Mouse (Mus musculus): Measurements from ENCODE around the gene Ctnnd1. TPM values are rescaled to one million over a fixed set of nuclear protein-coding genes. Genes with fewer than 3 reads are reported as not detected.

Ctnnd1 gene
- 39.3 and 40.6 TPM in 2 replicates for polyA plus RNA-seq (2014; fragmentation: Nextera tagmentation; extraction: Ambion mirVana)

DNA sequence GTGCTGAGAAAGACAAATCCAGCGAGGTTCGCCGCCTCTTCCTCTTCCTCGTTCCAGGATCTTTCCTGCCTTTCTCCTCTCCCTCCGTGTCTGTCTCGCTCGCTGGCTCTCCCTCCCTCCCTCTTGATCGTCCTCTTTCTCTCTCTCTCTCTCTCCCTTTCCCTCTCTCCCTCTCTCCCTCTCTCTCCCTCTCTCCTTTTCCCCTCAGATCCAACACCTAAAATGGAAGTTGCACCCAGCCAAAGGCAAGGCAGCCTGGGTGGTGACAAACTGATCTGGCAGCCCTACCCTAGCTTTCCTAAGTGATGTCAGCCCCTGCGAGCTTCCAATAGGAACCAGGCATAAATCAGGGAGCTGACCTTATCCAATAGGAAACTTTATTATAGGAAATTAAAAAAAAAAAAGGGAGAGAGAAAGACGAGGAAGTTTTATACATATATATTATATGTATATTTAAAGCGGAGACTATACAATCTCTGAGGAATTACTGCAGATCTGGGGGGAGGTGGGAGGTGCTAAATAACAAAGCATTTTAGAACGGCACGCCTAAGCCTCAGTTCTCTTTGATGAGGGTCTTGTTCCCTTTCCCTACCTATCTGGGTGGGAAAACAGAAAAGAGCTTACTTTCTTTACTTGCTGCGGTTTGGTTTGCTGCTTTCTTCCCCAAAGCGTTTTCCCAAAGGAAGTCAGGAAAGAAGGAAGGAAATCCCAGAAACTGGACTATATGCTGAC lies at the start of gene Ctnnd1:
TSS of gene Ctnnd1 (minus strand) at position 302 of the 732 bp plus-strand sequence.
- Histone ChIP-seq H3K9ac (replicated peaks; ENCODE audit: low read length) (peak within 1 kb of the TSS; percentile 87), H3K4me1 (ENCODE audit: control insufficient read depth, insufficient read depth, low read length) (no peaks in the 10 kb centered on the region), H3K36me3 (replicated peaks; ENCODE audit: control insufficient read depth, insufficient read depth, low read depth, low read length) (no peaks in the 10 kb centered on the region), H3K27ac (replicated peaks; ENCODE audit: low read depth, low read length) (peak within 1 kb of the TSS; percentile 90), H3K4me2 (ENCODE audit: low read depth, low read length) (peak within 1 kb of the TSS; percentile 50), H3K27me3 (ENCODE audit: control insufficient read depth, insufficient read depth, low read length) (no peaks in the 10 kb centered on the region), H3K9me3 (replicated peaks; ENCODE audit: control insufficient read depth, low read length) (no peaks in the 10 kb centered on the region), H3K4me3 (ENCODE audit: low read depth, low read length) (peak within 1 kb of the TSS; percentile 72)
- DNase-seq (ENCODE audit: low spot score) (peak; percentile 92), ATAC-seq (replicated peaks; ENCODE audit: insufficient number of reproducible peaks, low FRiP score, low TSS enrichment, low read depth) (peak; percentile 96)
- under 1% methylated on average over 15 of the region's 15 CpGs for WGBS

GRCm38 (mm10) chr2:84695007-84695695 lies 44.6 kb upstream of the Ctnnd1 start:
- 90% methylated on average over 5 of the region's 5 CpGs for WGBS
- no peak for DNase-seq (ENCODE audit: low spot score)
- Histone ChIP-seq H3K4me3 (ENCODE audit: low read depth, low read length) (no peak overlapping the region), H3K27me3 (ENCODE audit: control insufficient read depth, insufficient read depth, low read length) (no peaks in the 10 kb centered on the region), H3K4me1 (ENCODE audit: control insufficient read depth, insufficient read depth, low read length) (no peaks in the 10 kb centered on the region), H3K9me3 (replicated peaks; ENCODE audit: control insufficient read depth, low read length) (no peaks in the 10 kb centered on the region), H3K4me2 (ENCODE audit: low read depth, low read length) (no peak overlapping the region), H3K27ac (replicated peaks; ENCODE audit: low read depth, low read length) (no peak overlapping the region), H3K9ac (replicated peaks; ENCODE audit: low read length) (no peak overlapping the region), H3K36me3 (replicated peaks; ENCODE audit: control insufficient read depth, insufficient read depth, low read depth, low read length) (peaks cover 8% of the 10 kb centered on the region)
- no peak for ATAC-seq (replicated peaks; ENCODE audit: insufficient number of reproducible peaks, low FRiP score, low TSS enrichment, low read depth)

DNA sequence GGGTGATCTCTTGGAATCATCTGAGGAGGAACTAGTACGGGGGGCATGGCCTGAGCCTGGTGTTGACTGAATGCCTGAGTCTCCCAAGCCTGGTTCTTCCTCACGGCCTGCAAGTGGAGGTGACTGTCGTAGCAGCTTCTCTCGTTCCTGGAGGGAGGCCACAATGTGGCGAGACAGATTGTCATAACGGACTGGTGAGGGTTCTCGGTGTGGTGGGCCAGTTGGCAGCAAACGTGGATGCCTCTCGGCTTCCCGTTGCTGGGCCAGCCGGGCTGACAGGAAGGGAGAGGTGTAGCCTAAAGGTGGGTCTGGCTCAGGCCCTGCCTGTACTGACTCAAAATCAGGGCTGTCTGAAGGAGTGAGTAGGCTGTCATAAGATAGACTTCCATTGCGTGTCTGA lies 39.5 kb upstream of the Ctnnd1 start:
- Histone ChIP-seq H3K4me1 (ENCODE audit: control insufficient read depth, insufficient read depth, low read length) (no peaks in the 10 kb centered on the region), H3K9ac (replicated peaks; ENCODE audit: low read length) (no peak overlapping the region), H3K9me3 (replicated peaks; ENCODE audit: control insufficient read depth, low read length) (no peaks in the 10 kb centered on the region), H3K4me2 (ENCODE audit: low read depth, low read length) (no peak overlapping the region), H3K27me3 (ENCODE audit: control insufficient read depth, insufficient read depth, low read length) (no peaks in the 10 kb centered on the region), H3K4me3 (ENCODE audit: low read depth, low read length) (no peak overlapping the region), H3K36me3 (replicated peaks; ENCODE audit: control insufficient read depth, insufficient read depth, low read depth, low read length) (peaks cover 17% of the 10 kb centered on the region), H3K27ac (replicated peaks; ENCODE audit: low read depth, low read length) (no peak overlapping the region)
- ATAC-seq (replicated peaks; ENCODE audit: insufficient number of reproducible peaks, low FRiP score, low TSS enrichment, low read depth), result no peak
- DNase-seq (ENCODE audit: low spot score), result no peak
- 92% methylated on average over 12 of the region's 12 CpGs for WGBS

GRCm38 (mm10) chr2:84688080-84688844 lies 37.7 kb upstream of the Ctnnd1 start:
- Histone ChIP-seq H3K27me3 (ENCODE audit: control insufficient read depth, insufficient read depth, low read length) (no peaks in the 10 kb centered on the region), H3K9ac (replicated peaks; ENCODE audit: low read length) (no peak overlapping the region), H3K27ac (replicated peaks; ENCODE audit: low read depth, low read length) (no peak overlapping the region), H3K9me3 (replicated peaks; ENCODE audit: control insufficient read depth, low read length) (no peaks in the 10 kb centered on the region), H3K4me3 (ENCODE audit: low read depth, low read length) (no peak overlapping the region), H3K4me1 (ENCODE audit: control insufficient read depth, insufficient read depth, low read length) (no peaks in the 10 kb centered on the region), H3K36me3 (replicated peaks; ENCODE audit: control insufficient read depth, insufficient read depth, low read depth, low read length) (peaks cover 16% of the 10 kb centered on the region), H3K4me2 (ENCODE audit: low read depth, low read length) (no peak overlapping the region)
- 79% methylated on average over 2 of the region's 2 CpGs for WGBS
- DNase-seq (ENCODE audit: low spot score) (no peak), ATAC-seq (replicated peaks; ENCODE audit: insufficient number of reproducible peaks, low FRiP score, low TSS enrichment, low read depth) (no peak)

- Histone ChIP-seq H3K4me2 (ENCODE audit: low read depth, low read length) (no peak overlapping the region), H3K27ac (replicated peaks; ENCODE audit: low read depth, low read length) (no peak overlapping the region), H3K4me3 (ENCODE audit: low read depth, low read length) (no peak overlapping the region), H3K9me3 (replicated peaks; ENCODE audit: control insufficient read depth, low read length) (no peaks in the 10 kb centered on the region), H3K27me3 (ENCODE audit: control insufficient read depth, insufficient read depth, low read length) (no peaks in the 10 kb centered on the region), H3K9ac (replicated peaks; ENCODE audit: low read length) (no peak overlapping the region), H3K36me3 (replicated peaks; ENCODE audit: control insufficient read depth, insufficient read depth, low read depth, low read length) (peaks cover 2% of the 10 kb centered on the region), H3K4me1 (ENCODE audit: control insufficient read depth, insufficient read depth, low read length) (no peaks in the 10 kb centered on the region)
- ATAC-seq (replicated peaks; ENCODE audit: insufficient number of reproducible peaks, low FRiP score, low TSS enrichment, low read depth) (no peak), DNase-seq (ENCODE audit: low spot score) (no peak)
- 83% methylated on average over 6 of the region's 6 CpGs for WGBS
These were observed 32.1 kb upstream of the Ctnnd1 start for GRCm38 (mm10) chr2:84682605-84683183.

GRCm38 (mm10) chr2:84679016-84679415 lies 28.5 kb upstream of the Ctnnd1 start, which contains the start of gene Tmx2:
Gene Tmx2, minus strand, starts transcription at chr2:84679140.
- Histone ChIP-seq H3K9ac (replicated peaks; ENCODE audit: low read length) (peak within 1 kb of the TSS; percentile 79), H3K27me3 (ENCODE audit: control insufficient read depth, insufficient read depth, low read length) (no peaks in the 10 kb centered on the region), H3K4me1 (ENCODE audit: control insufficient read depth, insufficient read depth, low read length) (no peaks in the 10 kb centered on the region), H3K4me2 (ENCODE audit: low read depth, low read length) (peak within 1 kb of the TSS; percentile 47), H3K27ac (replicated peaks; ENCODE audit: low read depth, low read length) (0 out of 2 replicates have a peak within 1 kb of the TSS, but pooled peaks have one; percentile 30), H3K36me3 (replicated peaks; ENCODE audit: control insufficient read depth, insufficient read depth, low read depth, low read length) (peaks cover 2% of the 10 kb centered on the region), H3K9me3 (replicated peaks; ENCODE audit: control insufficient read depth, low read length) (no peaks in the 10 kb centered on the region), H3K4me3 (ENCODE audit: low read depth, low read length) (peak within 1 kb of the TSS; percentile 82)
- ATAC-seq (replicated peaks; ENCODE audit: insufficient number of reproducible peaks, low FRiP score, low TSS enrichment, low read depth) (no peak), DNase-seq (ENCODE audit: low spot score) (no peak)
- 19% methylated on average over 8 of the region's 8 CpGs for whole genome bisulfite sequencing

- peak; percentile 100 for DNase-seq (ENCODE audit: low spot score)
- Histone ChIP-seq H3K27ac (replicated peaks; ENCODE audit: low read depth, low read length) (0 out of 2 replicates have a peak within 1 kb of the TSS, but pooled peaks have one; percentile 30), H3K4me1 (ENCODE audit: control insufficient read depth, insufficient read depth, low read length) (no peaks in the 10 kb centered on the region), H3K4me2 (ENCODE audit: low read depth, low read length) (peak within 1 kb of the TSS; percentile 68), H3K36me3 (replicated peaks; ENCODE audit: control insufficient read depth, insufficient read depth, low read depth, low read length) (peaks cover 2% of the 10 kb centered on the region), H3K9ac (replicated peaks; ENCODE audit: low read length) (peak within 1 kb of the TSS; percentile 79), H3K9me3 (replicated peaks; ENCODE audit: control insufficient read depth, low read length) (no peaks in the 10 kb centered on the region), H3K27me3 (ENCODE audit: control insufficient read depth, insufficient read depth, low read length) (no peaks in the 10 kb centered on the region), H3K4me3 (ENCODE audit: low read depth, low read length) (peak within 1 kb of the TSS; percentile 82)
- under 1% methylated on average over 44 of the region's 44 CpGs for WGBS
- peak; percentile 100 for ATAC-seq (replicated peaks; ENCODE audit: insufficient number of reproducible peaks, low FRiP score, low TSS enrichment, low read depth)
These were observed 27.7 kb upstream of the Ctnnd1 start, which contains the start of the genes Gm28635 and Med19 for GRCm38 (mm10) chr2:84677968-84678880. Gene Gm28635, minus strand, starts transcription at chr2:84678041. Gene Med19, plus strand, starts transcription at chr2:84678402.

Measured in embryonic facial prominence, embryonic 11.5 days (tissue).